Mouse (Mus musculus) spleen, adult 2 months (tissue): ENCODE data around the gene Sema3a.

Experiments
- CTCF ChIP-seq: fragments of 200-500 bp; IDR thresholded peaks from 2 replicates; pipeline ENCODE4 v1.5.1; 2011; ENCODE audit warnings: mild to moderate bottlenecking, inconsistent platforms; ENCODE audit not compliant: insufficient read depth, insufficient read length, insufficient replicate concordance; ENCODE audit errors: extremely low read depth
- POLR2A ChIP-seq: fragments of 200-500 bp; IDR thresholded peaks from 2 replicates; pipeline ENCODE4 v1.6.1; 2011; ENCODE audit warnings: low read depth, low read length, inconsistent platforms

DNA sequence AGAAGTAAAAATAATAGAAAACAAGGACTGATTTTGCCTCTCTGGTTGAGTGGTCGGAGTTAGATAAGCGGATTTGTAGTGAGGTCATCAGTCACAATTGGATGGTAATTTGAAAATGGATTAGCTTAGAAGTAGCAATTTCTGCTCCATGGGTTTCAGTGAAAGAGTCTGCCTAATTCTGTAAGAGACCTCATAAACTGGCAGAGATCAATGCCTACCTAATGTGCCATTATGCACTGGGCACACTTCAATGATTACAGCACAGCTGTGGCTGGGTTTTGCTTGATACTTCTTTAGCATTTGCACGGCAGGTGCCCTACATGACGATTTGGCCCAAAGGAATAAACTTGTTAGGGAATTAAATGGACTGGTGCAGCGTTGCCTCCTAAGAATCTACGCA lies 188.8 kb downstream of the Sema3a start:
- TF ChIP-seq CTCF (no peak), POLR2A (no peak)
